Mouse (Mus musculus) erythroblast, embryonic 14.5 days (primary cell): ENCODE data around the gene Kcnn4.

Experiments
- GATA1 ChIP-seq: IDR thresholded peaks from 2 replicates; pipeline ENCODE4 v1.6.1; 2012; ENCODE audit warnings: low read length, inconsistent platforms, mixed read lengths
- TAL1 ChIP-seq: IDR thresholded peaks from 3 replicates; pipeline ENCODE4 v1.6.1; 2012; ENCODE audit warnings: low read length, inconsistent platforms, mixed read lengths

- no peak for TF ChIP-seq TAL1
- TF ChIP-seq GATA1, result no peak
These were observed 59.5 kb downstream of the Kcnn4 start for GRCm38 (mm10) chr7:24429413-24430112.
